ENCODE assay signal across 18 mouse cellular contexts in the genomic region with DNA sequence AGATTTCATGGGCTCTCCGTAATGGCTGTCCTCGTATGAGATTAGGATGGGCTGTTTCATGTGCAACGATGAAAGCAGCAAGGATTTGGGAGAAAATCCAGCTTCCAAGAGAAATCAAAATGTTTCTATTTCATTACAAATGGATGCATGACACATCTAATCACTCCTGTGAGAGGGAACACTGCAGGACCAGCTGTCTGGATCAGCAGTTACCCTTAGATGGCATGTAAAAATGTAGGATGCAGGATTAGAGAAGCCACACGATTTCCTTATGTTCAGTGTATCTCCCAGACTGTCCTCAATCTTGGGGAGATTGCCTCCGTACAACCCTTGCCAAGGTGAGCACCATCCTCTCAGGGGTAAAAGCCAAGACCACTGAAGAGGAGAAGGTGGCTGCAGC.
"Had no signal": no experiment of that assay in that cellular context is flagged by ENCODE, and none has a peak within 500 bp of the region (broad histone marks: within the 10 kb centered on the region; RNA-seq: fewer than 3 reads in every experiment).

No protein-coding gene starts in this region.

- H3K27me3 ChIP-seq: intestine, embryonic 15.5 days; kidney, embryonic 15.5 days; liver, embryonic 13.5 days; midbrain, embryonic 12.5 days; midbrain, embryonic 15.5 days; stomach, embryonic 15.5 days had no signal

- H3K9ac ChIP-seq: intestine, embryonic 15.5 days; kidney, embryonic 15.5 days; liver, embryonic 13.5 days; midbrain, embryonic 12.5 days; midbrain, embryonic 15.5 days; stomach, embryonic 15.5 days had no signal

- H3K36me3 ChIP-seq: intestine, embryonic 15.5 days; kidney, embryonic 15.5 days; liver, embryonic 13.5 days; midbrain, embryonic 12.5 days; midbrain, embryonic 15.5 days; stomach, embryonic 15.5 days had no signal

- H3K27ac ChIP-seq: intestine, embryonic 15.5 days; kidney, embryonic 15.5 days; liver, embryonic 13.5 days; midbrain, embryonic 12.5 days; midbrain, embryonic 15.5 days; stomach, embryonic 15.5 days had no signal

- H3K9me3 ChIP-seq: intestine, embryonic 15.5 days; kidney, embryonic 15.5 days; liver, embryonic 13.5 days; midbrain, embryonic 12.5 days; midbrain, embryonic 15.5 days; stomach, embryonic 15.5 days had no signal

- H3K4me3 ChIP-seq: intestine, embryonic 15.5 days; kidney, embryonic 15.5 days; liver, embryonic 13.5 days; midbrain, embryonic 12.5 days; midbrain, embryonic 15.5 days; myocyte; stomach, embryonic 15.5 days had no signal

- H3K4me2 ChIP-seq: intestine, embryonic 15.5 days; kidney, embryonic 15.5 days; liver, embryonic 13.5 days; midbrain, embryonic 12.5 days; midbrain, embryonic 15.5 days; stomach, embryonic 15.5 days had no signal

- H3K4me1 ChIP-seq: intestine, embryonic 15.5 days; liver, embryonic 13.5 days; midbrain, embryonic 12.5 days; midbrain, embryonic 15.5 days; stomach, embryonic 15.5 days had no signal

- ATAC-seq: intestine, embryonic 15.5 days; midbrain, embryonic 15.5 days had no signal

- DNase-seq: kidney, adult 11 months; kidney, adult 8-10 months; kidney, postnatal 10 days; kidney, postnatal 36 days; liver, embryonic 13.5 days; lung, adult 2 months; lung, postnatal 14 days; lung, postnatal 4 days; retina, postnatal 1 day; right cerebral cortex, postnatal 25 days; spleen, adult 18-20 months; thymus, postnatal 25 days had no signal
